Mouse (Mus musculus) ovary, adult 2 months (tissue): Measurements from ENCODE around the gene Prdm8. TPM values are rescaled to one million over a fixed set of nuclear protein-coding genes. Genes with fewer than 3 reads are reported as not detected.

Source experiments
- polyA plus RNA-seq: library from polyadenylated mRNA; depleted of rRNA; stranded (reverse); fragments of >200 nt; gene quantifications from 2 replicates; pipeline ENCODE4 v1.2.3, GENCODE M21; 2012; rRNA removed

Prdm8 gene
- 0.06 TPM in 2 replicates for polyA plus RNA-seq

DNA sequence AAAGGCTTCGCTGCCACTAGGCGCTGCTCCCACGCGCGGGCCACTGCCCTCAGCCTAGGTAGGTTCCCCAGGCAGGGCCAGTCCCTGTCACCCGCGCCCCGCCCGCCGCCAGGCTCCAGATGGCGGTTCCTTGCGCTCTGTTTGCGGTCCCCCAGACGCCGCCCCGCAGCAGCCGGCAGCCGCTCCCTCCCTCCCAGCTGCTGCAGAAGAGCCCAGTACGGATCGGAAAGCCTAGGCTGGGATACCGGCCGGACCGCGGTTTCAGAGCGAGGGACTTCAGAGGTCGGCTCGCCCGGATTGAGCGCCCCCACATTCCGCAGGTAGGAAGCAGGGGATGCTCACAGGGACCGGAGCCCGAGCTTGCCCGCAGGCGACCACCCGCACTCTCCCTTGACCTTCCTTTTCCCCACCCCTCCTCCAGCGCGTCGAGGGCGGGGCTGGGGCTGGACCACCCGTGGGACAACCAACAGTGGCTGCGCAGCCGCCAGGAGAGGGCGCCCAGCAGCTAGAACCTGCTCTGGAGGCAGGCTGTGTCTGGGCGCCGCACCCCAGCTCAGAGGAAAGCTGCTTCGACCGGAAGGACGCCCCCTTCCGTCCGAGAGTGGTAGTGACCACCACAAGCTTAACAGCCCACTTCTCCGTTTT lies at the start of gene Prdm8:
Prdm8 (plus strand) TSS at position 19 of the 645 bp plus-strand sequence.

Other genes starting within 250 kb of the Prdm8 start
- gene Antxr2, start 136.2 kb upstream of the Prdm8 start, polyA plus RNA-seq = 8.3 and 9.0 TPM in 2 replicates
- gene Fgf5, start 87.0 kb downstream of the Prdm8 start, polyA plus RNA-seq = 0.16 and 0.64 TPM in 2 replicates
- 0.18 and 1.2 TPM in 2 replicates for gene Cfap299, start 162.1 kb downstream of the Prdm8 start, polyA plus RNA-seq